Mouse (Mus musculus) neural tube, embryonic 15.5 days (tissue): Measurements from ENCODE around the gene Dpm3. TPM values are rescaled to one million over a fixed set of nuclear protein-coding genes. Genes with fewer than 3 reads are reported as not detected.

Experiments
- microRNA counts: library from miRNA; unstranded; fragments of <30 nt; microRNA quantifications from one replicate; lab custom pipeline; 2016
- microRNA-seq: library from miRNA; unstranded; fragments of <30 nt; microRNA quantifications from one replicate; pipeline ENCODE4, GENCODE M21; 2017
- polyA plus RNA-seq: library from polyadenylated mRNA; unstranded; fragments of >200 nt; fragmentation: Nextera tagmentation; extraction: Ambion mirVana; gene quantifications from 2 replicates; pipeline ENCODE4 v1.2.1, GENCODE M21; 2015

The Dpm3 gene
- polyA plus RNA-seq, 1 experiment from 2014 or later, result 85.0 TPM

MicroRNA genes within 50 kb of the gene (microRNA counts, 519-probe panel; counts per million panel counts)
- 2,374 counts per million, percentile 54 among the panel's probes with 10 or more counts for microRNA mmu-miR-92b (lab: Ali Mortazavi, UCI)

Small RNAs within 50 kb of the gene (microRNA-seq; reads per million reads assigned to microRNA genes)
- gene Mir92b, result 2,052 reads per million, percentile 85 among the genes with 10 or more reads in this experiment

Other genes starting within 250 kb of the Dpm3 start
- gene Rusc1, start 166.0 kb upstream of the Dpm3 start, polyA plus RNA-seq, result 93.2 and 114 TPM in 2 replicates
- not detected in 2 replicates for gene Gm43738, start 158.3 kb upstream of the Dpm3 start, polyA plus RNA-seq
- 437 and 499 TPM in 2 replicates for gene Fdps, start 157.4 kb upstream of the Dpm3 start, polyA plus RNA-seq
- gene Pklr, start 123.2 kb upstream of the Dpm3 start, polyA plus RNA-seq, result 0.06 and 1.4 TPM in 2 replicates
- gene Hcn3, start 99.2 kb upstream of the Dpm3 start, polyA plus RNA-seq, result 44.8 and 59.3 TPM in 2 replicates
- gene Clk2, start 94.6 kb upstream of the Dpm3 start, polyA plus RNA-seq, result 20.2 and 22.5 TPM in 2 replicates
- gene Scamp3, start 81.9 kb upstream of the Dpm3 start, polyA plus RNA-seq, result 163 and 168 TPM in 2 replicates
- gene Fam189b, start 76.2 kb upstream of the Dpm3 start, polyA plus RNA-seq, result 41.4 and 47.2 TPM in 2 replicates
- 45.5 and 47.9 TPM in 2 replicates for gene Gba, start 56.4 kb upstream of the Dpm3 start, polyA plus RNA-seq
- gene Thbs3, start 44.2 kb upstream of the Dpm3 start, polyA plus RNA-seq, result 38.6 and 48.2 TPM in 2 replicates
- gene Mtx1, start 32.3 kb upstream of the Dpm3 start, polyA plus RNA-seq, result 159 and 171 TPM in 2 replicates
- 0.56 and 0.79 TPM in 2 replicates for gene Muc1, start 30.3 kb upstream of the Dpm3 start, polyA plus RNA-seq
- 221 and 222 TPM in 2 replicates for gene Krtcap2, start 13.4 kb upstream of the Dpm3 start, polyA plus RNA-seq
- gene Trim46, start 13.0 kb upstream of the Dpm3 start, polyA plus RNA-seq, result 63.0 and 76.6 TPM in 2 replicates
- 40.9 and 49.3 TPM in 2 replicates for gene Slc50a1, start 11.2 kb downstream of the Dpm3 start, polyA plus RNA-seq
- 9.7 and 16.5 TPM in 2 replicates for gene Efna1, start 21.8 kb downstream of the Dpm3 start, polyA plus RNA-seq
- 95.8 and 107 TPM in 2 replicates for gene Efna3, start 63.6 kb downstream of the Dpm3 start, polyA plus RNA-seq
- 3.0 and 5.9 TPM in 2 replicates for gene Efna4, start 78.7 kb downstream of the Dpm3 start, polyA plus RNA-seq
- gene Adam15, start 90.6 kb downstream of the Dpm3 start, polyA plus RNA-seq, result 69.9 and 71.9 TPM in 2 replicates
- 0.18 and 0.26 TPM in 2 replicates for gene Dcst2, start 102.6 kb downstream of the Dpm3 start, polyA plus RNA-seq
- gene Dcst1, start 105.9 kb downstream of the Dpm3 start, polyA plus RNA-seq, result 0.86 and 1.2 TPM in 2 replicates
- 0.73 and 1.5 TPM in 2 replicates for gene Zbtb7b, start 135.4 kb downstream of the Dpm3 start, polyA plus RNA-seq
- gene Lenep, start 143.4 kb downstream of the Dpm3 start, polyA plus RNA-seq, result 0.18 and 2.1 TPM in 2 replicates
- 32.7 and 33.1 TPM in 2 replicates for gene Flad1, start 152.5 kb downstream of the Dpm3 start, polyA plus RNA-seq
- 79.3 and 153 TPM in 2 replicates for gene Cks1b, start 159.0 kb downstream of the Dpm3 start, polyA plus RNA-seq
- 22.0 and 35.3 TPM in 2 replicates for gene Shc1, start 159.1 kb downstream of the Dpm3 start, polyA plus RNA-seq
- gene Pygo2, start 170.9 kb downstream of the Dpm3 start, polyA plus RNA-seq, result 38.8 and 41.1 TPM in 2 replicates
- gene Pbxip1, start 177.3 kb downstream of the Dpm3 start, polyA plus RNA-seq, result 16.1 and 23.2 TPM in 2 replicates
- gene Pmvk, start 195.2 kb downstream of the Dpm3 start, polyA plus RNA-seq, result 123 and 142 TPM in 2 replicates